Mouse (Mus musculus): ENCODE data around the gene Lrrc15.

Lrrc15 gene

DNA sequence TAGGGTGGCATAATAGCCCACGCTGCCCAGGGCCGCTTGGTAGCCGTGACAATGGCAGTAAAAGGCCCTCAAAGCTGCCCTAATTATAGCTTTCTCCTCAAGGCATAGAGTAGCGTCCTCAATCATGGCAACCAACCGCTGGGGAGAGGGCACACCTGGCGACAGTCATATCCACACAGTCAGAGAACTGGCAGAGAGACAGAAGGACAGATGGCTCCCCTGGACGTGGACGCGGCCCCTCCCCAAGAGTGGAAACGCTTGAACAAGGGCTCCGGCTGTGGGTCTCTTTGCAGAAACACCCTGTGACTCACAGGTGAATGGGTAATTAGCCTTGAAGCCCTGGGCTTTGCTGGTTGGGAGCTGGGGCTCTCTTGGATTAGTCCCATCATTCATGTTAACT, 4.7 kb downstream of the Lrrc15 start:
- DNase-seq (ENCODE audit: low read depth, low spot score): no peak

DNA sequence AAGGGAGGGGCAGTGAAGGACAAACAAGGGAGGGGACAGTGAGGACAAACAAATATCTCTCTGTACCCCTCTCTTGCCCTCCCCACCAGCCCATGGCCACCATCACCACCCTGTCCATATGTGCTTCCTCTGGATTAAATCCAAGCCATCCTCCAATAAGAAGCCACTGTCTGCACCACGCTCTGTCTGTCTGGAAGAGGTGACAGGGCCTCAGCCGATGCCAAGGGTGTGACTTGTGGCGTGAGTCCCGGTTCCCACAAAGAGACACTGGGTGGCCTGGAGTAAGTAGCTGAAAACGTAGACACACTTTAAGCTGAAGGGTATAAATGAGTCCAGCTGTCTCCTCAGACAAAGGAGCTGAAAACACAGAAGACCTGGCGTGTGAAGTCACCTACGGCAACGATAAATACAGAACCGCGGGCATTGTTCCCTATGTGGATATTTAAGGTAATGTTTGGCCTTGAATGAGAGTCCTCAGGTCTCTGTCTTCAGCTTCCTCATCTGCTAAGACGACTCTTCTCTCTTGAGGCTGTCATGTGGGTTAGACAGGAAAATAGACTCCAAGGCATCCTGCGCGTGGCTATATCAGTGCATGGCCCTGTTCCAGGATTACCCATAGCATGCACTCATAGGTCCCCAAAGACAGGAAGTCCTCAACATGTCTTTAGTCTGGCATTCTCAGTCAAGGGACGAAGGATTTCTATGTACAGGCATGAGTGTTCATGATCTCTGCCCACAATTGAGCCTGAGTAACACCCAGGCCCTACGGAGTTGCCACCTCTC, 7.3 kb downstream of the Lrrc15 start:
- no peak for DNase-seq (ENCODE audit: low read depth, low spot score)

DNA sequence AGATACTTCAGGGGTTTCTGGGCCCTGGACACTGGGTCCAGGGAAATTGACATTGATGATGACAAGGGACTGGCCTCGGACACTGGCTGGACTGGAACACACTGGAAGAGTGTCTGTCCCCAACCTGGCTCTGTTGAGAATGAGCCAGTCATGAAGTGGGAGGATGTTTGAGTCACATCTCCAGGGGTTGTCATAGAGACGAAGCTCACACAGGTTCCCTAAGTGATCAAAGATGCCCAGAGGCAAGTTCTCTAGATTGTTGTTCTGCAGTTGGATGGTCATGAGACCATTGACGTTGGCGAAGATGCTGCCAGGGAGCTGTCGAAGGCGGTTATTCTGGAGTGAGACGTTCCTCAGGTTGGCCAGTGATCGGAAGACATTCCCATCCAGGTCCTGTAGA, 10.0 kb downstream of the Lrrc15 start:
- DNase-seq (ENCODE audit: low read depth, low spot score): no peak

DNA sequence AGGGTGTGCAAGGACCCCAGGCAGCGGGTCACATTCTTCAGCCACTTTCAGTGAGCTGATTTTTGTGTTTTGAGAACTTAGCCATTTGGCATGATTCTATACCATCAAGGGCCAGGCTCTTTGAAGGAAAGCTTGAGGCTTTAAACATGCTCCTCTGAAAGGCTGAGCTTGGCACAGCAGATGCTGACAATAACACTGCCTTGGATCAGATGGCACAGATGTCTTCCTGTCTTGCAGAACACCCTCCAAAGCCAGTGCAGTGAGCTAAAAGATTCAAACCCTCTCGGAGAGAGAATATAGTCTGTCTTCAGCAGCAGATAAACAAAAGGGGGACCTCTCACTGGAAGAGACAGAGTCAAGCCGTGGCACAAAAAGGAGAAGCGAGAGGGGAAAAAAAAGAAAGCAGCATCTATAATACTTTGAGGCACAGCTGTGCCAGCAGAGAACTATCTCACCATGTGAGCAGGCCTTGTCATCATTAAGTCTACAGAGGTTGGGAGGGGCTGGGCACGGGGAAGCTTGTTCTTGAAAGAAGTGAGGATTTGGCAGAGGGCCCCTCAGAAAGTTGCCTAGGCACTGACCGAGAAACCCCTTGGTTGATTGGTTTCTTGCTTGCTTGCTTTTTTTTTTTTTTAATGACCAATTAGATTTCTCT, 11.0 kb downstream of the Lrrc15 start:
- no peak for DNase-seq (ENCODE audit: low read depth, low spot score)

DNA sequence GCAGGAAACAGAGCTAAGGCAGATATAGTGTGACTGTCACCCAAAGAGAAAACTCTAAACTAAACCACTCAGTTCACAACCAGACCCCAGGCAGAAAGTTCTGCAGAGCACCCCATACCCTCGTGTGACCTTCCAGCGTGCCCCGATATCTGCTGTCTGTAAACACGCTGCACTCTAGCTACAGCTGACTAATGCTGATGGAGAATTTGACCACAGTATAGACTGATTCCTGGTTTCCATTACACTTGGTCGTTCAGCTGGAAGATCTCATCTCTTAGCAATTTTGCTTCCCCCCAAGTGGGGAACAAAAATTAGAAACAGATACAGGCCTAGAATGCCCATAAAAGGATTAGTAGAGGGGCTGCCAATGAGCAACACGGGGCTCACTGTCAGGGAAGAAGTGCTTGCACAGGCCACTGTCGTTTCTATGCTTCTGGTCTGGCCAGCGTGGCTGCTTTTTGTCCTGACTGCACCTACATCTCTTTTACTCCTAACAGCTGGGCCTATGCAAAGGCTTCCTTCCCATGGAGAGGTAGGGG, 11.8 kb downstream of the Lrrc15 start:
- no peak for DNase-seq (ENCODE audit: low read depth, low spot score)

- DNase-seq (ENCODE audit: low read depth, low spot score): no peak
These were observed 15.7 kb downstream of the Lrrc15 start, which contains the start of gene Cpn2 for GRCm38 (mm10) chr16:30267359-30267758. Gene Cpn2 (minus strand): TSS chr16:30267499.

DNA sequence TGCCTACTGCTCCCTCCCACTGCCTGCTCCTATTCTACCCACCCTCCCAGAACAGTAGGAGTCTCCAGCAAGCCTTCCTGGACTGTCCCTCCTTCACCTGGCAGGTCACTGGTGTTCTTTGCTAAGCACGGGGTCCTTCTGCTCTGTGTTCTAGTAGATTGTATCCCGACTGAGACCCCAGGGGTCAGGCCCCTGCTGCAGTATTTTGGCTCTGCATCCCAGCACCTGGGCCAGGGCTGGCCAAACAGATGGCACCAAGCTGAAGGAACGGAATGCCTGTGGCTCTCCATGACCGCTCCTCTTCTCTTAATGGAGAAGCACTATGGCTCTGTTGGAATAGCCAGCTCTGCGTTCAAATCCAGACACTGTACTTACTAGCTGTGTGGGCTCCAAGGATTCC, 16.5 kb downstream of the Lrrc15 start:
- no peak for DNase-seq (ENCODE audit: low read depth, low spot score)

DNA sequence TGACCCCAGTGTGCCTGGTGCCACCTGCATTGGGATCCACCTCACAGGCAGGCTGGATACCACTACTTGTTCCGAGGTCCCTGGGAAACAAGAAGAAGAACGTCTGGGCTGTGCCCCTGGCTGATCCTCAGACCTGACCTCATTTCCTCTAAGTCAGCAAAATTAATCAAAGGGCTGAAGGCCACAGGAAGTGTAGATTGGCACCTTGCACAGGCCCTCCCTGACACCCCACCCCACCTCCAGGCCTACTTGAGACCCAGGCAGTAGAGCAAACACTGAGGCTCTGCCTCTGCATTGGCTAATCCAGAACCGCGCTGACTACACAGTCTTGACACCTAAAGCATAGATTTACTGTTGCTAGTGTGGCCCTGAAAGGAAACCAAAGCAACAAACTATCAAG, 17.4 kb downstream of the Lrrc15 start:
- no peak for DNase-seq (ENCODE audit: low read depth, low spot score)

DNA sequence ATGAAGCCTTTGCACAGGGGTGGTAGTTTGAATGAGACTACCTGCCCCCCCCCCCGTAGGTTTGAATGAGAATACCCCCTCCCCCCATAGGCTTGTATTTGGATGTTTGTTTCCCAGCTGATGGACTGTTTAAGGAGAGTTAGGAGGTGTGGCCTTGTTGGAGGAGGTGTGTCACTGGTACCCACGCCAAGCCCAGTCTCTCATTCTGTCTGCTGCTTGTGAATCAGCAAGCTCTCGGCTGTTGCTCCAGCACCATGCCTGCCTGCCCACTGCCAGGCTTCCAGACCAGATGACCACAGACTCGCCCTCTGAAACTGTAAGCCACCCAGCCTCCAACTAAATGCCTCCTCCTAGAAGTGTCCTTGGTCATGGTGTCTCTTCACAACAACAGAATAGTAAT, 19.9 kb downstream of the Lrrc15 start:
- no peak for DNase-seq (ENCODE audit: low read depth, low spot score)

- peak; percentile 66 for DNase-seq (ENCODE audit: low read depth, low spot score)
These were observed 20.4 kb downstream of the Lrrc15 start for GRCm38 (mm10) chr16:30262664-30263063.

DNA sequence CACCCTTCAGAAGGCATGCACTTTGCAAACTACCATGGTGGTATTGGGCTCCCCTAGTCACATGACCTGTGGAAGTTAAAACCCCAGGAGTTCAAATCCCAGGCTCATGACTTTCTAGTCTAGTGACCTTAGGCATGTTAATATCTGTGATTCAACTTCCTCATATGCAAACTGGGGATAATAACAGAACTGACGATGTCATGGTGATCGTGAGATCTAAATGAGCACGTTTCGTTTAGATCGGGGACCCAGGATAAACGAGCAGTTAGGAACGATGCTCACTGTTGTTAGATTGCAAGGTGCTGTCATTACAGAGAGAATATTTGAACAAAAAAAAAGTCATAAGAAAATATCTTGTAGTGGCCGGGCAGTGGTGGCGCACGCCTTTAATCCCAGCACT, 20.9 kb downstream of the Lrrc15 start:
- no peak for DNase-seq (ENCODE audit: low read depth, low spot score)

GRCm38 (mm10) chr16:30261341-30261740, 21.7 kb downstream of the Lrrc15 start:
- DNase-seq (ENCODE audit: low read depth, low spot score): no peak

DNA sequence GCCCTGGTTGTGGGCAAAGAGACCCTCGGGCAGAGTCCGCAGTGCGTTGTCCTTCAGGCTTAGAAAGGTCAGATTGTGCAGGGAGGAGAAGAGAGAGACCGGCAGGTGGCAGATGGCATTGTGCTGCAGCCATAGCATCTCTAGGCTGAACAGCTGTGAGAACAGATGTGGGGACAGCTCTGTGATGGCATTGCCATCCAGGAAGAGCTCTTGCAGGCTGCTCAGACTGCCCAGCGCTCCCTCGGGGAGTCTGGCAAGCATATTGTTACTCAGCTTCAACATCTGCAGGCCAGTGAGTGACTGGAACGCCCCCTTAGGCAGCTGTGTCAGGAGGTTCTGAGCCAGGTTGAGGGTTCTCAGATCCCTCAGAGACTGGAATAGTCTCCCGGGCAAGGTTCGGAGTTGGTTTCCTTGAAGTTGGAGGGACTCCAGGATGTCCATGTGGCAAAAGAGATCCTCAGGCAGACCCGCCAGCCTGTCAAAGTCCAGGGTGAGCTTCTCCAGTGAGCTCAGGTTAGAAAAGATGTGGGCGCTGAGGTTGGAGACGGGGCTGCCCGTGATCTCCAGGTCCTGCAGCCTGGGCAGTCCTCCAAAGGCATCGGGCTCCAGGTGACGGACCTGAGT, 22.9 kb downstream of the Lrrc15 start:
- no peak for DNase-seq (ENCODE audit: low read depth, low spot score)

GRCm38 (mm10) chr16:30259444-30259843, 23.6 kb downstream of the Lrrc15 start:
- DNase-seq (ENCODE audit: low read depth, low spot score): no peak

- no peak for DNase-seq (ENCODE audit: low read depth, low spot score)
These were observed 24.6 kb downstream of the Lrrc15 start for GRCm38 (mm10) chr16:30258441-30258840.

- no peak for DNase-seq (ENCODE audit: low read depth, low spot score)
These were observed 25.3 kb downstream of the Lrrc15 start for GRCm38 (mm10) chr16:30257718-30258117.

DNA sequence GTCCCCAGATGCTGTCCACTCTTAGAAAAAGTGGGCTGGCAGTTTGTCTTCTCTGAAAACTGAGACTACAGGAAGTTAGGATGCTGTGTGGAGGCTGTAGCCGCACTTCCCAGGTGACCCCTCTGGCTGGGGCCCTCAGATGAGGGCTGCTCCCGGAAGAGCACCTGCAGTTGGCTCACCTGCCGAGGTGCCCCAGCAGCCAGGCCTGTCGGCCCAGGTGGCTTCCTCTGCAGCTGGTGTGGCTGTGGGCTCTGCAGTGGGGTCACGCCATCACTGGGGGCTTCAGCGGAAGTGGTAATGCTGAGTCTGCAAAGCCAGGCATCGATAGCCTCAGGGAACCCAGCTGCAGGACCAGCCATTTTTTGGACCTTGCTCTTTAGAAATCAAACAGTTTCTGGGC, 28.0 kb downstream of the Lrrc15 start:
- DNase-seq (ENCODE audit: low read depth, low spot score): no peak

GRCm38 (mm10) chr16:30253900-30254299, 29.2 kb downstream of the Lrrc15 start:
- DNase-seq (ENCODE audit: low read depth, low spot score): no peak

DNA sequence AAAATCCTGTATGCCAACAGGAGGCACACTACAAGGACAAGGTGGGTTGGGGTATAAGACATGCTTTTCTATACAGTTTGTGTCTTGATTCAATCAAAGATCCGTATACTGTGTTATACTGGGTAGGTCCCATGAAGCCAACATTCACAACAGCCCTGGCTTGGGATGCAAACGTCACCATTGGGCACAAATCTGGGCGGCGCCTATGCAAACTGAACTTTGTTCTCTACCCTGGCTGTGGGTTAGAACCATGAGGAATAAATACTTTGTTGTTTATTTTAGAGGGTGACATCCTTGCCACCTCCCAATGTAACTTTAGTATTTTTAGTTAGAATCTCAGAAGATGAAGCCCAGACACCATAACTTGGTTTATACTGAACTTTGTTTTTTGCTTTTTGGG, 29.7 kb downstream of the Lrrc15 start:
- no peak for DNase-seq (ENCODE audit: low read depth, low spot score)

DNA sequence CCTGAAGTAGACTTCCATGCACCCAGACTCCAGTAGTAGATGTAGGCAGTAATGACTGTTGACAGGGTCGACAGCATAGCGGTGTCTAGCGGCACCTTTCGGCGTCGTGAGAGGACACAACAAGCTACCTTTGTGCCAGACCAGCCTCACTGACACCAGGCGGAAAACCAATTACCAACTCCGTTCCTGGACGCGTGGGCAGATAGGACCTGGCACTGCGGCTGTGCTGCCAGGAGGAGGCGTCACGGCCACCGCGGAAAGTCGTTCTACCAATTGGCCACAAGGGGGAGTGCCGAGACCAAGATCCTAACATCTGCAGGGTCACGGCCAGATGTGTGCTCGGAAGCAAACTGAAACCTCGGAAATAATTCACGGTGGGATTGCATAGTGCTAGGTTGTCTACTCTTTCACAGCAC, 31.0 kb downstream of the Lrrc15 start:
- peak; percentile 91 for DNase-seq (ENCODE audit: low read depth, low spot score)

GRCm38 (mm10) chr16:30244037-30244700, 38.9 kb downstream of the Lrrc15 start:
- peak; percentile 90 for DNase-seq (ENCODE audit: low read depth, low spot score)

GRCm38 (mm10) chr16:30241623-30242022, 41.4 kb downstream of the Lrrc15 start:
- no peak for DNase-seq (ENCODE audit: low read depth, low spot score)
